Mouse (Mus musculus) thymus, adult 2 months (tissue): Measurements from ENCODE around the gene Fam107b. TPM values are rescaled to one million over a fixed set of nuclear protein-coding genes. Genes with fewer than 3 reads are reported as not detected.
A peak's percentile ranks its signal among the peaks of the same experiment; 100 is the strongest.

Source experiments
- DNase-seq: peaks from one replicate; pipeline ENCODE4 v3.0.0; 2021
- H3K27ac ChIP-seq: fragments of 200-500 bp; 2 replicates; pipeline ENCODE4 v1.5.1; 2012; ENCODE audit warnings: low read length, control low read depth; ENCODE audit not compliant: control insufficient read depth, insufficient read depth
- H3K27me3 ChIP-seq: fragments of 200-500 bp; 2 replicates; pipeline ENCODE4 v1.6.1; 2012; ENCODE audit warnings: mild to moderate bottlenecking, low read length, moderate library complexity, mixed read lengths; ENCODE audit not compliant: control insufficient read depth, insufficient read depth
- H3K36me3 ChIP-seq: fragments of 200-500 bp; 2 replicates; pipeline ENCODE4 v1.6.1; 2012; ENCODE audit warnings: mild to moderate bottlenecking, low read length, moderate library complexity; ENCODE audit not compliant: control insufficient read depth, insufficient read depth
- H3K4me1 ChIP-seq: fragments of 200-500 bp; replicated peaks from 2 replicates; pipeline ENCODE4 v1.6.1; 2012; ENCODE audit warnings: low read length; ENCODE audit not compliant: control insufficient read depth, insufficient read depth
- H3K4me3 ChIP-seq: fragments of 200-500 bp; 2 replicates; pipeline ENCODE4 v1.5.1; 2012; ENCODE audit warnings: mild to moderate bottlenecking, low read length, control low read depth, moderate library complexity; ENCODE audit not compliant: control insufficient read depth, insufficient read depth
- CTCF ChIP-seq: fragments of 200-500 bp; IDR thresholded peaks from 2 replicates; pipeline ENCODE4 v1.5.1; 2012; ENCODE audit warnings: mild to moderate bottlenecking, control low read depth, low read length, moderate library complexity, borderline replicate concordance; ENCODE audit not compliant: control insufficient read depth, poor library complexity, insufficient read depth; ENCODE audit errors: extremely low read depth
- POLR2A ChIP-seq: fragments of 200-500 bp; IDR thresholded peaks from 2 replicates; pipeline ENCODE4 v1.6.1; 2012; ENCODE audit warnings: mild to moderate bottlenecking, low read length, control low read depth, moderate library complexity; ENCODE audit not compliant: control insufficient read depth, poor library complexity, insufficient read depth; ENCODE audit errors: extremely low read depth
- WGBS: fragments of 180-500 bp; shearing (Covaris S2); methylation state at CpG from one replicate; pipeline ENCODE4 v1.1.7; 2018; 5-methylcytosine and 5-hydroxymethylcytosine counted together
- polyA plus RNA-seq: library from polyadenylated mRNA; depleted of rRNA; stranded (reverse); fragments of >200 nt; gene quantifications from 2 replicates; pipeline ENCODE4 v1.2.3, GENCODE M21; 2012

Fam107b gene
- polyA plus RNA-seq, 1 experiment, result 81.3 TPM

DNA sequence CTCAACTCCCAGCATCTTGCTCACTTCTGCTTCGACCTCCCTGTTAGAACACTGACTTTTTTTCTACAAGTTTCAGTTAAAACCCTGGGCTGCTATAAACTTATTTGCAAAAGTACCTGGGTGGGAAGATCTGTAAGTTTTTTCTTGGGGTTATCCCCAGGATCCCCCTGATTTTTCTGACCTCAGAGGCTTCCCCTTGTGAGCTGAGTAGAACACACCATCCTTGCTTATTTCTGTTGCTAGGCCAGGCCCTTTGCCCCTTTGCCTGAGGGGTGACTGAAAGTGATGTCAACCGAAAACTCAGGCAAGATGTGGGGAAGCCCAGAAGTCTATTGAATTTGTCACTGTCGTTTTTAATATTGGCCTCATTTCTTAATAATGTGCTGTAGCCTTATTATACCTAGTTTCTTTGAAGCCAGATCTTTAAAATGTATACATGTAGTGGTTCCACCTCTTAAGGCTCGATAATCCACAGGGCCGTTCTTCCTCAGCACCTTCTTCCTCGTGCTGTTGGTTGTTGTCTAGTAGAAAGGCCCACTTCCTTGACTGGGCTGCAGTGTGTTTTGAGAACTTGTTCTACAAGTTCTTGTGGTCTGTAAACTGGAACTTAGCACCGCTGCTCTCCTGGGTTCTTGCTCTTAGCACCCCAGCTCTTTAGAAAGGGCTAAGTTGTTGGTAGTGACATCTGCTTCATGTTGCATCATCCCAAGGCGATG lies 153.3 kb downstream of the Fam107b start:
- peaks cover 46% of the 10 kb centered on the region for H3K4me1 ChIP-seq
- peak overlapping the region; percentile 20; the same call in 1 of the 2 replicates for H3K27ac ChIP-seq
- no peak for DNase-seq
- H3K4me3 ChIP-seq, result no peak overlapping the region
- TF ChIP-seq POLR2A (no peak), CTCF (no peak)
- H3K27me3 ChIP-seq, result no peaks in the 10 kb centered on the region
- no peaks in the 10 kb centered on the region for H3K36me3 ChIP-seq
- 44% methylated on average over 8 of the region's 8 CpGs for WGBS

DNA sequence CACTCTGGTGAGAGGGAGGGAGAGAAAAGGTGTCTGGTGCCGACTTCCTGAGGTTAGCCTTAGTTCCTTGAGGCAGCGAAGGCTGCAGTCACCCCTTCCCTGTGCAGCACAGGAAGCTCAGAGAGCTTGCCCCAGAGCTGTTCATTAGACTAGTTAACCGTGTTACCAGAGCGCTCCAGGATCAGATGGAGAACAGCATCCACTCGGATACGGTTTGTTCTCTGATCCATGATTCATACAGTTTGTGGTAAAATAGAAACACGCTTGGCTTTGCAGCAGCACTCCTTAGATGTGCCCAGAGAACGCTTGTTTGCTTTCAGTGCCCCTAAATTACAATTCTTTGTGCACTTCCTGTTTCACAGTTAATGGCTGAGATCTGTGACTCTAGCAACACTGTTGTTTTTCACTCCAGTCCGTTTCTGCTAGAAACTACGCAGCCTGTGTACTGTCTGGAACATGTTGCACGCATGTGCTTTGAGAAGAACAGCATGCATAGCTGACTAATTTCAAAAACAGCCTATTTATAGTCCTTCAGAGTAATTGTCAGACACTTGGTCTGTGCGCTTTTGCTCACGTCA lies 156.3 kb downstream of the Fam107b start:
- H3K27ac ChIP-seq, result peak overlapping the region; percentile 23
- TF ChIP-seq CTCF (no peak), POLR2A (no peak)
- H3K4me3 ChIP-seq, result no peak overlapping the region
- H3K36me3 ChIP-seq, result no peaks in the 10 kb centered on the region
- DNase-seq, result peak; percentile 59
- H3K27me3 ChIP-seq, result no peaks in the 10 kb centered on the region
- WGBS, result 10% methylated on average over 13 of the region's 13 CpGs
- H3K4me1 ChIP-seq, result peaks cover 50% of the 10 kb centered on the region

DNA sequence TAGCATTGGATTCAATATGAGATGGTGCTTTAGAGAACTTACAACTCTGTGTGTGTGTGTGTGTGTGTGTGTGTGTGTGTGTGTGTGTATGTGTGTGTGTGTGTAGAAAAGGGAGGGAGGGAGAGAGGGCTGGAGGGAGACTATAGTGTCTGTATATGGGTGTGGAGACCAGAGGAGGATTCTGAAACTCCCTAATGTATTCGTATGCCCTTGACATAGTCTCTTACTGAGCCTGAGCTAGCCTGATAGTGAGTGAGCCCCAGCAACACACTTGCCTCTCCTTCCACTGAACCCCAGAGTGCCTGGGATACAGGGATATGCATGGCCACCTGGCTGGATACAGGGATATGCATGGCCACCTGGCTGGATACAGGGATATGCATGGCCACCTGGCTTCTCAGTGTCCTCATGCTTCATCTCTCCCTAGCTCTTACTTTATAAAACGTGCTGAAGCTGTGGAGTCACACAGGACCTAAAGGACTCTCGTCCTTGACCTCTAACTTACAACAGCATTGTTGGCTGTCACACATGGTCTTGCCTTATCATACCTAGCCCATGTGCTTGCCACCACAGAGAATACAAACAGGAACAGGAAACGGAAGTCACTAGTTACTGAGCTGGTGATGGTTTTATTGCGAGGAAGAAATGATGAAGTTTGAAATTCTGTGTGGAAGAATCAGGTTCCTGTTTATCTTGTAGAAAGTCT lies 157.1 kb downstream of the Fam107b start:
- no peak overlapping the region for H3K4me3 ChIP-seq
- 15% methylated on average over 5 of the region's 5 CpGs for WGBS
- no peaks in the 10 kb centered on the region for H3K36me3 ChIP-seq
- peak overlapping the region; percentile 74 for H3K27ac ChIP-seq
- TF ChIP-seq CTCF (no peak), POLR2A (no peak)
- H3K27me3 ChIP-seq, result no peaks in the 10 kb centered on the region
- no peak for DNase-seq
- peaks cover 54% of the 10 kb centered on the region for H3K4me1 ChIP-seq

DNA sequence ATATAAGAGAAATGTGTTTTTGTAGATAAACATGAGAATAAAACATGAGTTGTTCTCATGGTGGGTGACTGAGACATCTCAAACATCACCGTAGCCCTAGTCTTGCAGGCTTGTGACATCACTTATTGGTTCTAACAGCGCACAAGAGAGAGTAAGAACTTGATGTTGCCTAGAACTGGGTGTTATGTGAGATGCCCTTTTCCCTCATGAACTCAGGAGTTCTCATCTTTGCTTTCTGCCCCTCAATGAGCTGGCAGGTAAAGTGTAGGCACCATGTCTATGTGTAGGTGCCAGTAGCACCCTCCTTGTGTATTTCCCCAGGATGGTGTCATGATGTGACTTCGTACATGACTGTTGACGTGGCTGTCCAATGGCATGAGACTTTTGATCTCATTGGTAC lies 157.8 kb downstream of the Fam107b start:
- H3K27me3 ChIP-seq, result no peaks in the 10 kb centered on the region
- peaks cover 56% of the 10 kb centered on the region for H3K4me1 ChIP-seq
- no peak for TF ChIP-seq CTCF
- no peak for TF ChIP-seq POLR2A
- no peak for DNase-seq
- no peak overlapping the region; the same call in 1 of the 2 replicates for H3K27ac ChIP-seq
- no peaks in the 10 kb centered on the region for H3K36me3 ChIP-seq
- H3K4me3 ChIP-seq, result no peak overlapping the region
- WGBS, result 95% methylated on average over 4 of the region's 4 CpGs

DNA sequence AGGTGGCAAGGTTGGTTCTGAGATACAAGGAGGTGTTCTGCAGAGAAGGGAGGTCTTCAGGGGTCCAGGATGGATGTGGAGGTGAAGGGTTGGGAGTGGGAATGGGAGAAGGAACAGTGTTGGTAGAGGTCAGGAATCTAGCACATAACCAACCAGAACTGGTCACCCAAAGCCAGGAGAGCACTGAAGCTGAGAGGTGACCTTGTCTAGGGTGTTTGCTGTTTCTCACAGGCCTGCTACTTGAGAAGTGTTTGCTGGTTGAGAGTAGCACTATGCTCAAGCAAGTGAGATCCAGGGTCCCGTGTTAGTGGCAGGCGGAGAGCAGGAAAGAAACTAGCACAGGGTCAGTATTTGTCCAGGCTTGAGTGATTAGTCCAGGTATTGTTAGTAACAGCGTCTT lies 159.3 kb downstream of the Fam107b start:
- no peak for DNase-seq
- Histone ChIP-seq H3K4me1 (peaks cover 48% of the 10 kb centered on the region), H3K27me3 (no peaks in the 10 kb centered on the region), H3K4me3 (no peak overlapping the region), H3K27ac (0 out of 2 replicates have a peak overlapping the region, but pooled peaks have one; percentile 19), H3K36me3 (no peaks in the 10 kb centered on the region)
- WGBS, result 84% methylated on average over 3 of the region's 3 CpGs
- TF ChIP-seq CTCF, result no peak
- no peak for TF ChIP-seq POLR2A

DNA sequence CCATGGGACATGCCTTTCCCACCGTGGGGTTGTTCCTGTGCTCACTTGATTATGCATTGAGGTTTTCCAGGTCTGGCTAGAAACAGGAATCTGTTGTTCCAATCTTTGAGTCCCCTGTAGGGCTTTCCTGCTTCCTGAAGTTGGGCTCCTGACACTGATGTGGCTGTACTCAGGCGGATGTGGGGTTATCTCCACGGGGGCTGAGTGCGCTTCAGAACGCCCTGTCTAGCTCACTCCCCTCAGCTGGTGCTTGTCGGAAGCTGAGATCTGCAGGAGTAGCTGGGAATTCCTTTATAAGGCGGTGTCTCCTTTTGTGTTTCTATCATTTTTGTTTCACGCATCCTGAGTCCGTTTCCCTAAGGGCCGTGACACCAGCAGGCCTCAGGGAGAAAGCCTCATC lies 160.5 kb downstream of the Fam107b start:
- no peaks in the 10 kb centered on the region for H3K36me3 ChIP-seq
- peak overlapping the region; percentile 3; the same call in 1 of the 2 replicates for H3K4me3 ChIP-seq
- peak overlapping the region; percentile 66 for H3K27ac ChIP-seq
- H3K27me3 ChIP-seq, result no peaks in the 10 kb centered on the region
- peaks cover 49% of the 10 kb centered on the region for H3K4me1 ChIP-seq
- TF ChIP-seq CTCF, result no peak
- TF ChIP-seq POLR2A, result no peak
- 10% methylated on average over 10 of the region's 10 CpGs for WGBS
- peak; percentile 58 for DNase-seq
